In the genomic region with DNA sequence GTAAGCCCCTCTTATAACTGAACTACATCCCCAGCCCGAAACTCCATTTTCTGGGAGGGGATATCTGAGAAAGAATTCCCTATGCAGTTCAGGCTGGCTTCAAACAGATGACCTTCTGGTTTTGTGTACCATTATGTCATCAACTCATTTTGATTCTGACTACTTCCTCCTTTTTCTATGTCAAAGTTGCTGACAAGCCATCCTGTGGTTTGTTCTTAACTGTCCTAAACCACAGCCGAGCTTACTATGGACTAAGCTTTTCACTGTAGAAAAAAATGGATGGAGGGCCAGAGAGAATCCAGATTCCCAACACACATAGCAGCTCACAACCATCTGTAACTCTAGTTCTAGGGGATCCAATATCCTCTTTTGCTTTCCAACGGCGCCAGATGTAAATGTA, we compare ENCODE assay signal across 16 mouse cellular contexts. TPM values are rescaled to one million over a fixed set of nuclear protein-coding genes. Genes with fewer than 3 reads are reported as not detected.
A peak's percentile ranks its signal among the peaks of the same experiment; 100 is the strongest.
DNase-seq lines count a peak whose midpoint lies in the region; ATAC-seq lines count a peak whose summit lies in the region.
"Had no signal": no experiment of that assay in that cellular context is flagged by ENCODE, and none has a peak within 500 bp of the region (broad histone marks: within the 10 kb centered on the region; RNA-seq: fewer than 3 reads in every experiment).

No protein-coding gene starts in this region.

- peak; percentile 46 for ATAC-seq in common myeloid progenitor, adult 5-6 weeks (replicated peaks; ENCODE audit: low read depth, poor library complexity, severe bottlenecking)
- ATAC-seq in midbrain, embryonic 15.5 days (replicated peaks) = no peak
- no peak for ATAC-seq in kidney, embryonic 14.5 days (ENCODE audit: low FRiP score, low TSS enrichment)

- no peak overlapping the region for H3K27ac ChIP-seq in heart, embryonic 10.5 days
- H3K27ac ChIP-seq in midbrain, embryonic 15.5 days = no peak overlapping the region
- H3K27ac ChIP-seq in kidney, embryonic 14.5 days (ENCODE audit: low read depth, low read length) = no peak overlapping the region
- H3K27ac ChIP-seq: neural tube, embryonic 13.5 days had no signal

- no peak overlapping the region for H3K9ac ChIP-seq in midbrain, embryonic 15.5 days
- H3K9ac ChIP-seq in kidney, embryonic 14.5 days (ENCODE audit: low read depth, low read length) = no peak overlapping the region
- H3K9ac ChIP-seq: neural tube, embryonic 13.5 days had no signal

- WGBS in heart, embryonic 10.5 days = 80% methylated on average over 4 of the region's 4 CpGs
- 86% methylated on average over 4 of the region's 4 CpGs for WGBS in midbrain, embryonic 15.5 days
- 84% methylated on average over 4 of the region's 4 CpGs for WGBS in kidney, embryonic 14.5 days

- H3K9me3 ChIP-seq in heart, embryonic 10.5 days = no peaks in the 10 kb centered on the region
- no peaks in the 10 kb centered on the region for H3K9me3 ChIP-seq in midbrain, embryonic 15.5 days
- H3K9me3 ChIP-seq in kidney, embryonic 14.5 days (ENCODE audit: control insufficient read depth, low read length) = no peaks in the 10 kb centered on the region
- H3K9me3 ChIP-seq: neural tube, embryonic 13.5 days had no signal

- peak; percentile 87 for DNase-seq in heart, adult 11 months
- DNase-seq in heart, embryonic 10.5 days (ENCODE audit: low spot score) = no peak
- peak; percentile 35 for DNase-seq in lung, postnatal 25 days (ENCODE audit: low spot score)
- no peak for DNase-seq in lung, postnatal 10 days
- peak; percentile 40 for DNase-seq in skeletal muscle tissue, adult 2 months (ENCODE audit: low read depth, low spot score)
- DNase-seq: adrenal gland, adult 2 months; cerebellum, adult 9-11 months; gastrocnemius, postnatal 10 days; kidney, postnatal 10 days; lung, postnatal 4 days; right cerebral cortex, postnatal 4 days had no signal

- H3K4me3 ChIP-seq in heart, embryonic 10.5 days = no peak overlapping the region
- no peak overlapping the region for H3K4me3 ChIP-seq in midbrain, embryonic 15.5 days
- H3K4me3 ChIP-seq in kidney, embryonic 14.5 days (ENCODE audit: low read length) = no peak overlapping the region
- H3K4me3 ChIP-seq: erythroblast, embryonic 14.5 days; neural tube, embryonic 13.5 days had no signal

- no peak overlapping the region for H3K4me2 ChIP-seq in midbrain, embryonic 15.5 days
- H3K4me2 ChIP-seq in kidney, embryonic 14.5 days (replicated peaks; ENCODE audit: low read depth, low read length) = no peak overlapping the region
- H3K4me2 ChIP-seq: neural tube, embryonic 13.5 days had no signal

- no peaks in the 10 kb centered on the region for H3K27me3 ChIP-seq in heart, embryonic 10.5 days (ENCODE audit: insufficient read depth, poor library complexity, severe bottlenecking)
- no peaks in the 10 kb centered on the region for H3K27me3 ChIP-seq in midbrain, embryonic 15.5 days (replicated peaks)
- no peaks in the 10 kb centered on the region for H3K27me3 ChIP-seq in kidney, embryonic 14.5 days (ENCODE audit: control insufficient read depth, insufficient read depth, low read length)
- H3K27me3 ChIP-seq: neural tube, embryonic 13.5 days had no signal

- H3K36me3 ChIP-seq in heart, embryonic 10.5 days = no peaks in the 10 kb centered on the region
- no peaks in the 10 kb centered on the region for H3K36me3 ChIP-seq in midbrain, embryonic 15.5 days (replicated peaks)
- H3K36me3 ChIP-seq in kidney, embryonic 14.5 days (ENCODE audit: control insufficient read depth, insufficient read depth, low read length) = no peaks in the 10 kb centered on the region
- H3K36me3 ChIP-seq: neural tube, embryonic 13.5 days had no signal

- no peaks in the 10 kb centered on the region for H3K4me1 ChIP-seq in heart, embryonic 10.5 days
- no peaks in the 10 kb centered on the region for H3K4me1 ChIP-seq in midbrain, embryonic 15.5 days
- no peaks in the 10 kb centered on the region for H3K4me1 ChIP-seq in kidney, embryonic 14.5 days (ENCODE audit: control insufficient read depth, insufficient read depth, low read length)
- H3K4me1 ChIP-seq: neural tube, embryonic 13.5 days had no signal

RNA-seq across cellular contexts. Expression of gene Lair1, which starts 17.5 kb away (rescaled TPM):
- 0.15 and 0.21 TPM in 2 replicates for polyA plus RNA-seq in heart, embryonic 10.5 days (2016; fragmentation: Nextera tagmentation; extraction: Ambion mirVana)
- total RNA-seq in common myeloid progenitor, adult 5-6 weeks (2017) = 19.7 and 23.0 TPM in 2 replicates
- polyA plus RNA-seq in midbrain, embryonic 15.5 days (2015; fragmentation: Nextera tagmentation; extraction: Ambion mirVana) = 1.7 and 1.9 TPM in 2 replicates
- polyA plus RNA-seq in kidney, embryonic 14.5 days (2014; fragmentation: Nextera tagmentation; extraction: Ambion mirVana) = 0.63 and 1.4 TPM in 2 replicates
- polyA plus RNA-seq: erythroblast, embryonic 14.5 days had no signal

RNA-seq across cellular contexts. Expression of gene Ttyh1, which starts 38.7 kb away (rescaled TPM):
- 0.54 and 0.83 TPM in 2 replicates for polyA plus RNA-seq in heart, embryonic 10.5 days (2016; fragmentation: Nextera tagmentation; extraction: Ambion mirVana)
- not detected in 2 replicates for total RNA-seq in common myeloid progenitor, adult 5-6 weeks (2017)
- polyA plus RNA-seq in midbrain, embryonic 15.5 days (2015; fragmentation: Nextera tagmentation; extraction: Ambion mirVana) = 115 and 144 TPM in 2 replicates
- 1.2 and 1.5 TPM in 2 replicates for polyA plus RNA-seq in kidney, embryonic 14.5 days (2014; fragmentation: Nextera tagmentation; extraction: Ambion mirVana)
- polyA plus RNA-seq: erythroblast, embryonic 14.5 days had no signal

RNA-seq across cellular contexts. Expression of gene Leng8, which starts 56.3 kb away (rescaled TPM):
- 72.6 and 75.1 TPM in 2 replicates for polyA plus RNA-seq in heart, embryonic 10.5 days (2016; fragmentation: Nextera tagmentation; extraction: Ambion mirVana)
- total RNA-seq in common myeloid progenitor, adult 5-6 weeks (2017) = 26.6 and 51.3 TPM in 2 replicates
- 102 and 104 TPM in 2 replicates for polyA plus RNA-seq in midbrain, embryonic 15.5 days (2015; fragmentation: Nextera tagmentation; extraction: Ambion mirVana)
- 45.0 and 48.7 TPM in 2 replicates for polyA plus RNA-seq in kidney, embryonic 14.5 days (2014; fragmentation: Nextera tagmentation; extraction: Ambion mirVana)

Comparison
In these comparisons a context has a peak if more than half of its experiments do, and no peak if none do; other contexts are left out.
1. DNase-seq: peak in heart, adult 11 months (single experiment), lung, postnatal 25 days (single experiment) and skeletal muscle tissue, adult 2 months (single experiment); none in heart, embryonic 10.5 days (single experiment) and lung, postnatal 10 days (single experiment).
2. RNA of gene Ttyh1, which starts 38.7 kb away (polyA plus RNA-seq): 115 to 144 TPM in midbrain, embryonic 15.5 days; 1.2 to 1.5 TPM in kidney, embryonic 14.5 days and 0.54 to 0.83 TPM in heart, embryonic 10.5 days; every median in the first group is over 10 times any median in the second.